Mouse (Mus musculus) ES-E14 (cell line): ENCODE measurements at regions not wholly inside any gene's neighbourhood (a gene's known extent, or its start where the extent isn't known, plus 50 kb on each side); places are given as distances from the start of the nearest gene placed in this dataset.

ENCODE experiments used
- DNase-seq: peaks from one replicate; pipeline ENCODE4 v3.0.0-alpha.2; 2013; ENCODE audit warnings: low read depth, low spot score
- H3K27ac ChIP-seq: 2 replicates; pipeline ENCODE4 v1.5.1; 2012; ENCODE audit warnings: low read depth, mild to moderate bottlenecking, low read length, moderate library complexity, mixed read lengths; ENCODE audit not compliant: poor library complexity, insufficient read depth, severe bottlenecking
- H3K36me3 ChIP-seq: 2 replicates; pipeline ENCODE4 v1.6.1; 2012; ENCODE audit warnings: mild to moderate bottlenecking, low read length, moderate library complexity, mixed read lengths; ENCODE audit not compliant: control insufficient read depth, poor library complexity, insufficient read depth, severe bottlenecking
- H3K4me1 ChIP-seq, 2 experiments: fragments of 150-350 bp in 1 of 2; sonication (generic) in 1 of 2; 2 replicates each; pipeline ENCODE4 v1.6.1; 2012; ENCODE audit warnings: low read length in 2 of 2, mild to moderate bottlenecking in 1 of 2, mixed read lengths in 1 of 2; ENCODE audit not compliant: control insufficient read depth in 2 of 2, insufficient read depth in 2 of 2, poor library complexity in 1 of 2
- H3K4me3 ChIP-seq, 2 experiments: fragments of 150-350 bp in 1 of 2; sonication (generic) in 1 of 2; 2 replicates each; pipeline ENCODE4 v1.5.1; 2012; ENCODE audit warnings: low read length in 2 of 2, low read depth in 1 of 2, mild to moderate bottlenecking in 1 of 2, mixed read lengths in 1 of 2; ENCODE audit not compliant: insufficient read depth in 1 of 2, poor library complexity in 1 of 2, severe bottlenecking in 1 of 2
- H3K9ac ChIP-seq: 2 replicates; pipeline ENCODE4 v1.6.1; 2012; ENCODE audit warnings: low read depth, mild to moderate bottlenecking, low read length, mixed read lengths; ENCODE audit not compliant: poor library complexity, insufficient read depth, severe bottlenecking
- H3K9me3 ChIP-seq: fragments of 150-350 bp; sonication (generic); 2 replicates; pipeline ENCODE4 v1.6.1; 2012; ENCODE audit warnings: low read depth, mild to moderate bottlenecking, low read length; ENCODE audit not compliant: control insufficient read depth, insufficient read depth
- CHD2 ChIP-seq: IDR thresholded peaks from 2 replicates; pipeline ENCODE4 v1.6.1; 2014; ENCODE audit warnings: mild to moderate bottlenecking, low read depth, low read length, inconsistent platforms
- HCFC1 ChIP-seq: IDR thresholded peaks from 2 replicates; pipeline ENCODE4 v1.6.1; 2012; ENCODE audit warnings: low read length, inconsistent platforms, borderline replicate concordance; ENCODE audit not compliant: insufficient read depth
- MAFK ChIP-seq: IDR thresholded peaks from 2 replicates; pipeline ENCODE4 v1.6.1; 2014; ENCODE audit warnings: mild to moderate bottlenecking, low read depth, low read length, inconsistent platforms; ENCODE audit not compliant: insufficient read depth
- ZC3H11A ChIP-seq: IDR thresholded peaks from 2 replicates; pipeline ENCODE4 v1.6.1; 2012; ENCODE audit warnings: low read depth, mild to moderate bottlenecking, inconsistent platforms, low read length, borderline replicate concordance
- ZNF384 ChIP-seq: IDR thresholded peaks from 2 replicates; pipeline ENCODE4 v1.6.1; 2012; ENCODE audit warnings: low read depth, low read length, inconsistent platforms
- in situ Hi-C, 2 experiments: fragments of 600-800 bp; cut with MboI; formaldehyde crosslinking; loops; one replicate each; pipeline ENCODE4 v1.15.1; 2025; ENCODE audit warnings: low sequenced_read_pairs in 2 of 2, inconsistent platforms in 1 of 2; ENCODE audit not compliant: unreplicated experiment in 2 of 2

GRCm38 (mm10) chr11:48377269-48377668 lies 388.5 kb upstream of the Sgcd start:
- Histone ChIP-seq H3K27ac (no peak overlapping the region), H3K9me3 (no peaks in the 10 kb centered on the region), H3K9ac (no peak overlapping the region), H3K4me3 (no peak overlapping the region), H3K36me3 (no peaks in the 10 kb centered on the region), H3K4me1 (no peaks in the 10 kb centered on the region)
- DNase-seq, result no peak
- in situ Hi-C loops, result no loop called here
- TF ChIP-seq ZNF384, result no peak
- TF ChIP-seq ZC3H11A, result no peak
- no peak for TF ChIP-seq HCFC1
- TF ChIP-seq MAFK, result no peak
- no peak for TF ChIP-seq CHD2

DNA sequence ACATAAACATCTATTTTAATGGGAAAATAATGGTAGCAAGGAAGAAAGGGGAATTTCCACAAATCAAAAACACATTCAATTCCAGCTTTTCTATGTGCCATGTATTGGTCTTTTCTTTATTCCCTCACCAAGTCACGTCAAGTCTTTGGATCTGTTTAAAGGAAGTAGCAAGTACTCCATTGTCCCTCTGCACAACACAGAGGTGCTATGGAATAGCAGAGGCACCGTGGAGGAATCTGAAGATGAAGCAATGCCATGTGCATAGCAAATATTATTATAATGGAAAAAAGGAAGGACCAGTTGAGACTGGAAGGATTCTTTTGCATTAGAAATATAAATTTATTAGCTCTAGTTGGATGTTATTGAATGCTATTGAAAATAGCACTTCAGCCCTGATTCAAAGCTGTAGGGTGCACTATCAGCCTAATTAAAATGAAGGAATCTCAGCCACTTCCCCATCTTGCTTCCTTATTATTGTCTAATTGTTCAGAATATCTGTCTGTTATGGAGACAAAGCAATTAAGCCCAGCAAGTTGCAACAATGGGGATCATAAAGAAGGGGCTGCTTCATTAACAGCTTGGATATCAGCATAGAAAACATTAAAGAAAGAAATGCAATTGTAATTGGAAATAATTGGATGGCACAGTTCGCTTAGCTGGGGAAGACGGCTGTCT lies 362.7 kb upstream of the Sgcd start:
- TF ChIP-seq ZC3H11A (no peak), MAFK (no peak), CHD2 (no peak), HCFC1 (no peak), ZNF384 (no peak)
- in situ Hi-C loops, result no loop called here
- H3K27ac ChIP-seq, result no peak overlapping the region

DNA sequence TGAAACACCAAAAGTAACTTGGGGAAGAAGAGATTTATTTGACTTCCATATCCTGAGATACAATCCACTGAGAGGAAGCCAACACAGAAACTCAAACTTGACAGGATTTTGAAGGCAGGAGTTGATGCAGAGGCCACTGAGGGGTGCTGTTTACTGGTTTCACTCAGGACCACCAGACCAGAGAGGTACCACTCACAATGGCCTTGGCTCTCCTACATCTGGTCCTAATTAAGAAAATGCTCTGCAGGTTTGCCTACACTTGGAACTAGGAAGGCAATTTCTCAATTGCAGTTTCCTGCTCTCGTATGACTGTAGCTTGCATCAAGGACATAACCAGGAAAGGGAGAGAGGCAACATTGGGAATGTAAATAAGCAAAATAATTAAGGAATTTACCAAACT lies 325.7 kb upstream of the Sgcd start:
- no peak for TF ChIP-seq CHD2
- no peak overlapping the region for H3K9ac ChIP-seq
- H3K36me3 ChIP-seq, result no peaks in the 10 kb centered on the region
- H3K27ac ChIP-seq, result no peak overlapping the region
- in situ Hi-C loops, result no loop called here
- no peaks in the 10 kb centered on the region for H3K9me3 ChIP-seq
- no peaks in the 10 kb centered on the region for H3K4me1 ChIP-seq
- no peak for DNase-seq
- no peak overlapping the region for H3K4me3 ChIP-seq

More for the DNA sequence above, 362.7 kb upstream of the Sgcd start:
- Histone ChIP-seq H3K9ac (no peak overlapping the region), H3K4me3 (no peak overlapping the region), H3K4me1 (no peaks in the 10 kb centered on the region), H3K36me3 (no peaks in the 10 kb centered on the region), H3K9me3 (no peaks in the 10 kb centered on the region)
- no peak for DNase-seq

GRCm38 (mm10) chr11:48295370-48295769 lies 306.6 kb upstream of the Sgcd start:
- Histone ChIP-seq H3K27ac (no peak overlapping the region), H3K4me3 (no peak overlapping the region), H3K36me3 (no peaks in the 10 kb centered on the region), H3K9ac (no peak overlapping the region), H3K9me3 (no peaks in the 10 kb centered on the region), H3K4me1 (no peaks in the 10 kb centered on the region)
- TF ChIP-seq ZNF384 (no peak), MAFK (no peak), ZC3H11A (no peak), HCFC1 (no peak), CHD2 (no peak)
- in situ Hi-C loops, result no loop called here
- DNase-seq, result no peak

- Histone ChIP-seq H3K27ac (no peak overlapping the region), H3K36me3 (no peaks in the 10 kb centered on the region), H3K9ac (no peak overlapping the region), H3K4me1 (no peaks in the 10 kb centered on the region), H3K9me3 (no peaks in the 10 kb centered on the region), H3K4me3 (no peak overlapping the region)
- in situ Hi-C loops, result no loop called here
- TF ChIP-seq HCFC1 (no peak), ZC3H11A (no peak), MAFK (no peak), ZNF384 (no peak), CHD2 (no peak)
- DNase-seq, result no peak
Observed at GRCm38 (mm10) chr11:48262492-48262891, 273.7 kb upstream of the Sgcd start.
